Mouse (Mus musculus) ovary, postnatal 10 days (tissue): ENCODE data around the gene Axin2.

Experiments used
- DNase-seq: peaks from one replicate; pipeline ENCODE4 v3.0.0; 2022; ENCODE audit warnings: low spot score

Gene Axin2

DNA sequence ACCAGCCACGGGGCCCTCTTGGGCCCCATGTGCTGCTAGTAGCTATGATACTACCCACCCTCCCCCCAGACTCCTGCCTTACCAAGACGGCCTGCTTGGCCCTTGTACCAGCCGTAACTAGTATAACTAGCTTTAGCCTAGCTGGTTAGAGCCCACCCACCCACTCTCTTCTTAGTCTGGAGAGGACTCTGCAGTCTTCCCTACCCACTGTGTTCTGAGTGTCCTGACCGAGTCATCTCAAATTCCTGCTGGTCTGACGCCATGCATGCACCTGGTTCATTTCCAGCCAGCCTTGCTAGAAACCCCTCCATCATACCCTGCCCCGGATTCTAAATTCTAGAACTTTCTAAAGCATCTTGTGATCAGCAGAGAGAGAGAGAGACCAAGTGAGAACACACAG is 9.6 kb downstream of the Axin2 start:
- no peak for DNase-seq

DNA sequence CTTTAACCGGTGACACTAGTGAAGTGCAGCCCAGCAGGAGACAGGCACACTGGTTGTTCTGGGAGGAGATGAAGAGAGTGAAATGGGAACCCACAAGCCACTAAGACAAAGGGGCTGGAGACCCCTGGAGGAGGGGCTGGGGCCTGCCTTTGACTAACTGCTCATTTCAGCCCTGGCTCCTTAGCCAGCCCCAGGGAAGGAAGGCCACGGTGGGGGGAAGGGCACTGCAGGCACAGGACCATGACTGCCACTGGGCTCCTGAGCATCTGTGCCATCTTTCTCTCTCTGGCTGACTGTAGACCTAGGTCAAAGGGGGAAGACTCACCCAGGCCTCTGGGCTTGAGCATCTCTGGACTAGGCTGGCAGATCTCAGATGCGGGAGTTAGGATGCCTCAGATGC is 10.5 kb downstream of the Axin2 start:
- DNase-seq = no peak

DNA sequence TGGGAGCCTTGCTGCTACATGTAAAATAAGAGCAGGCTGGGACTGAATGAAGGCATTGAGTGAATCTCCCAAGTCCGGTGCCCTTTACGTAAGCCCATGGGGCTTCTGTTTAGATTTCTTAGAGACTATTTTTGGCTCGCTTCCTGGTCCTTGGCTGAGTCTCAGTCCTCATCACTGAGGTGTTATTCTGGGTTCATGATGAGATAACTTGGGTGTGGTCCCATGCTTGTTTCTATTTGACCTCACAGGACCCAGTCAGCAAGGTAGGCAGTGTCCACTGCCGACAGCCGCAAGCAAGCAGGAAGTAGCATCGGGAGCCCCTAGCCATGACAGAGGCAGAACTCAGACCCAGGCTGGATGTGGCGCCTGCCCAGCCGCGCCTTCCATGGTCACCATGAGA is 13.7 kb downstream of the Axin2 start:
- no peak for DNase-seq

DNA sequence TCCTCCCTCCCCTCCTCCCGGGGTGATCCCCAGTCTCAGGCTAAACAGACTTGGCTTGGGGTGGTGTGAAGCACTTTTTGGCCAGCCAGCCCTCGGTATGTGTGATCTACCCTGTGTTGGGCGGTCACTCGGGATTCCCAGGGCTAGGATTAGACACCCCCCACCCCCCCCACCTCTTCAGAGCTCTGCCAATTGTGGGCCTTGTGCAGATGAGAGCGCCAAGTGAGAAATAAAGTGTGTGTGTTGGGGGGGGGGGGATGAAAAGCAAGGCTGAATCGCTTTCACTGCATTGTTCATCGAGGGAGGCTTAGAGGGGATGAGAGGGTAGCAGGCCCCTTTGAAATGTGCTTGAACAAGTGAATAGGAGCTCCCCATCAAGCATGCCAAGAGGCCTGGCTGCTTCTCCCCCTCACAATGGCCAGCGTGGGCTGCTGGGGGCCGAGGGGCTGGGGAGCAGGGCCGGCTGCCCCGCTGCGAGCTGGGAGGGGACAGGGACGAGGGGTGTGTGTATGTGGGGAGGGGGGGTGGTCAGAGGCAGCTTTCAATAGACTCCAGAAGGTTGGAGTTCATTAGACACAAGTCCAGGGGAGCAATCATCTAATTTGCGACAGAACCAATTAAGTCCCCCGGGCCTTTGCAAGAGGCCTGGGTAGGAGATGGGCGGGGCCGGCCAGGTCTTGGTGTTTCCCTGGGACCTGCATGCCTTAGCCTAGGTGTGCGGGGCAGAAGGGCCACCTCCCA is 15.1 kb downstream of the Axin2 start:
- no peak for DNase-seq

GRCm38 (mm10) chr11:108936016-108936792 is 16.1 kb downstream of the Axin2 start:
- no peak for DNase-seq

DNA sequence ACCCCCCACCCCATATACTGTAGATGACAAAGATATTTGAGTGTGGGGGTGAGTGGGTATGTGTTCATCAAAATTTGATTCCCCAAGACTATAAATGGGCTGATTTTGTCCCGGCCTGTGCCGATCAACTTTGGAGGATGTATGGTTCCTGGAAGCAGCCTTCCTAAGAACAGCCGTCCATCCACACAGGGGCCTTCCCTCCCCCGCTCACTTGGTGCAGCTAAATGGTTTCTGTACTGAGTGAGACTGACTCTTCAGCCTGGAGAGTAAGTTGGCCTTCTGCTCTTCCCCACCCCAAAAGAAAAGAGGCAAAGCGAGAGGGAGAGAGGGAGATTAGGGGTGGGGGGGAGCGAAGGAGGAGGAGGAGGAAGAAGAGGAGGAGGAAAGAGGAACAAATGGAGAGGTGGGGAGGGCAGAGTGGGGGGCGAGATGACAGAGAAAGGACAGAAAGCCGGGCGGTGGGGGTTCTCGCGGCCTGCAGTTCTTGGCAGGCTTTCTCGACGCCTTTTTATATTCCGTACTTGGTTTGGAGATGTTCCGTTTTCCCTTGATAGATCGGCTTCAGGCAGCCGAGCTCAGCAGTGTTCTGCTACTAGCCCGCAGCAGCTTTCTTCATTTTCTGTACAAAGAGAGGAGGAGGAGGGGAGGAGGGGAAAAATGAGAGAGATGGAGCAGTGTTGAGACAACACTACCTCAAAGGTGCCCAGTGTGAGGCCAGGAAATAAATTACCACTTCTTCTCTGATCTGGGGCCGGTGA is 20.7 kb downstream of the Axin2 start:
- DNase-seq = no peak

- DNase-seq = no peak
Observed at GRCm38 (mm10) chr11:108941836-108942235, 21.7 kb downstream of the Axin2 start.

DNA sequence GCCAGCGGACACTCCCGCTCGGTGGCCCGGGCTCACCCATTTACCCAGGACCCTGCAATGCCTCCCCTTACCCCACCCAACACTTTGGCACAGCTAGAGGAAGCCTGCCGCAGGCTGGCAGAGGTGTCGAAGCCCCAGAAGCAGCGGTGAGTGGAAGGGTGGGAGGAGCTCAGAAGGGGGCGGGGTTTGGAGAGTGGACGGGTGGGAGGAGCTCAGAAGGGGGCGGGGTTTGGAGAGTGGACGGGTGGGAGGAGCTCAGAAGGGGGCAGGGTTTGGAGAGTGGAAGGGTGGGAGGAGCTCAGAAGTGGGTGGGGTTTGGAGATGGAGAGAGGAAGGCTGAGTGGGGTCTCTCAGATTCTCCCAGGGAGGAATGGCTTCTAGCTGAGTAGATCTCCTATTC is 23.6 kb downstream of the Axin2 start:
- DNase-seq = no peak

DNA sequence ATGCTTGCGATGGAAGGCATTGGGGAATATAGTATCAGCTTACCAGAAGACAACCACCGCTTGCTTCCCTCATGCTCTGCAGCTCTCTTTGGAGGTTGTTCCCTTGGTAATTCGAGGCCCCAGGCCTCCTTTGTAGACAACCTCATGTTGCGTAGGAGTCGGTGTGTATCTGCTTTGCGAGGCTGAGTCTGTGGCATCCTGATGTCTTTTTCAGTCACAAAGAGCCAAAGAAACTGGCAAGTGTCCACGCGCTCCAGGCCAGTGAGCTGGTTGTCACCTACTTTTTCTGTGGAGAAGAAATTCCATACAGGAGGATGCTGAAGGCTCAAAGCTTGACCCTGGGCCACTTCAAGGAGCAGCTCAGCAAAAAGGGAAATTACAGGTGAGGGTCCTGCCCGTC is 25.5 kb downstream of the Axin2 start:
- DNase-seq = no peak

GRCm38 (mm10) chr11:108947425-108948184 is 27.5 kb downstream of the Axin2 start:
- no peak for DNase-seq

DNA sequence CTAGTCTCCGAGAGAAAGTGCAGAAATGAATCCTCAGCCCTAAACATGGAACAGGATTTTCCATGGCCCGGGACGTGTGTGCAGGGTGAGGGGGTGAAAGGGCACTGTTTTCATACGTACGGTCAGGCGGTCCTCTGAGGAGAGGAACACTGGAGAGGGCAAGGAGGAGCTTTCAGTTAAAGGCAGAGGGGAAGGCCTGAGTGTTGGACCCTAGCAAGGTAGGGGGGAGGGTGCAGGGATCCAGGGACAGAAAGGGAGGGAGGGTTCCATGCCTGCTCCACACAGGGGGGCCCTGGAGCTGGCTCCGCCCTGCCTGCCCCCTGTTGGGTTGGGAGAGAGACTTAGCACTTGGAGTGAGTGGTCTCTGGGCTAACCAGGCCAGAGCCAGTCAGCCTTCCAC is 28.4 kb downstream of the Axin2 start:
- no peak for DNase-seq

- no peak for DNase-seq
Observed at GRCm38 (mm10) chr11:108948931-108949330, 28.8 kb downstream of the Axin2 start.

- no peak for DNase-seq
Observed at GRCm38 (mm10) chr11:108952343-108952742, 32.2 kb downstream of the Axin2 start.

GRCm38 (mm10) chr11:108955943-108956342 is 35.8 kb downstream of the Axin2 start:
- DNase-seq = no peak

- DNase-seq = no peak
Observed at GRCm38 (mm10) chr11:108958349-108958748, 38.2 kb downstream of the Axin2 start.

DNA sequence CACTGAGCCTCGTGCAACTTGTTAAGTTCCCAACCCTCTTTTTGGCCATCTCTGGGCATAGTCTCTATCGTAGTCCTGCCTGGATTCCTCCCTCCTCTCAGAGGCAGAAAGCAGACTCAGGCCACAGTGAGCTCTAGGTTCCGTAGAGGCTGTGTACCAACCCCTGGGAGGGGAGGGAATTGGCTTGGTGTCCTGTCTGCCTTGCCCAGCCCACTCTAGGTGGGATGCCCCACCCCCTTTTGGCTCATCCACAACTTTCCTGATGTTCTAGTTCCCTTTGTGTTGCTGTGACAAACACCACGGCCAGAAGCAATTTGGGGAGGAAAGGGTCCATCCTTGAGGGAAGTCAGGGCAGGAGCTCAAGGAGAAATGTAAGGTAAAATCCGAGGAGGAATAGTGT is 39.0 kb downstream of the Axin2 start:
- no peak for DNase-seq

DNA sequence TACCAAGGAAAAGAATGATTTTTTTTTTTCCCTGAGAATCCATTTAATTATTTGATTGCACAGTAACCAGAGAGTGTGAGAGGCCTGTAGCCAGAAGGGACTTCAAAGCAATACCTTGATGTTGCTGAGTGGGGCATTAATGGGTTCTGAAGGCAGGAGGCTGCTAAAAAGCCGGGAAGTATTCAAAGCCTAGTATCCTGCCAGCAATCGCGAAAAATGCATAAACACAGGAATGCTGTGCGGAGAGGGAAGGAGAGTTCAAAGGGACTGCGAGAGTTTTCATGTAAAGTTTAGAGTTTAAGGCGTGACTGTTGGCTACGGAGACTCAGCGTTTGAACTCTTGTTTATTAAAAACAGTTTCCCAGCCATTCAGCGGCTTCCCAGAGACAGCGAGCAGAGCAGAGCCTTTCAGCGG is 41.5 kb downstream of the Axin2 start:
- no peak for DNase-seq

- no peak for DNase-seq
Observed at GRCm38 (mm10) chr11:108963476-108964232, 43.5 kb downstream of the Axin2 start.

- no peak for DNase-seq
Observed at GRCm38 (mm10) chr11:108965740-108966139, 45.6 kb downstream of the Axin2 start.

DNA sequence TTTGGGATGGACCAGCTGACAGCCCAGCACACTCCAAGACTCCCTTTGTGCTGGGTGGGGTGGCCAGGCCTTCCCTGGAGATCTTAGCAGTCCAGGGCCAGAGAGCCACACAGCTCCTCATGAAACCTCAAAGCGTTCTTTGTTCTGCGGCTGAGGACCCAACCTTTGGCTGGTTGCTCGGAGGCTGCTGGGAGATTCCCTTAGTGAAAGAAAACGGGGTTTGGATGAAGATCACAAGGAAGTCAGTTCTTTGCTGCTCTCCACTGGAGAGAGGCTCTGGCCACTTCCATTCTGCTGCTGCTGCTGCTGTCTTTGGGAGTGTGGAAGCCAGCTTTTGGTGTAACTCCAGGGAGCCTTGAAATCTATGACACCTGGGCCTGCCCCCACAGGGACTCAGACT is 53.3 kb downstream of the Axin2 start:
- no peak for DNase-seq

GRCm38 (mm10) chr11:108973866-108974265 is 53.7 kb downstream of the Axin2 start:
- no peak for DNase-seq
